Mouse (Mus musculus) retina, postnatal 1 day (tissue): ENCODE data around the gene Slc25a13.

ENCODE experiments used
- DNase-seq: peaks from one replicate; pipeline ENCODE4 v3.0.0-alpha.2; 2012

Slc25a13 gene

GRCm38 (mm10) chr6:6216507-6217285, at the start of gene Slc25a13:
Slc25a13 (minus strand) TSS chr6:6217173.
- DNase-seq = peak; percentile 90

GRCm38 (mm10) chr6:6265761-6266160, 48.8 kb upstream of the Slc25a13 start:
- no peak for DNase-seq

GRCm38 (mm10) chr6:6263293-6263911, 46.4 kb upstream of the Slc25a13 start:
- no peak for DNase-seq

- no peak for DNase-seq
Measured at GRCm38 (mm10) chr6:6260917-6261316, 43.9 kb upstream of the Slc25a13 start.

DNA sequence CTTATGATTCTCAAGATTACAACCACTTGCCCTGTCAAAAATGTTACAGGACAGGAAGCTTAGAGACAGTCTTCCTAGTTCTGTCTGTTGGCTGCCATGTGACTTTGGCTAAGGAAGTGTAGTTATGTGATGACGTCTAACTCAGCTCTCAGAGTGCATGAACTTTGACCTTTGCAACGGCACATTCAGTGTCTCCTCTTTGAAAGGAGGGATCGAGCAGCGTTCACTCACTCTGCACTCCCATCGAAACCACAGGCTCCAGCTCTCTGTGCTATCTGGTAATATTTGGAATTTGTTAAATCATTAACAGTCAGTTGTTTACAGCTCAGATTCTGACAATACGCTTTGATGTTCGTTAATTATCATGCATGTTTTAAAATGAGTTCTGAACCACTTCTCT, 31.5 kb upstream of the Slc25a13 start:
- no peak for DNase-seq

- no peak for DNase-seq
Measured at GRCm38 (mm10) chr6:6243828-6244227, 26.9 kb upstream of the Slc25a13 start.

DNA sequence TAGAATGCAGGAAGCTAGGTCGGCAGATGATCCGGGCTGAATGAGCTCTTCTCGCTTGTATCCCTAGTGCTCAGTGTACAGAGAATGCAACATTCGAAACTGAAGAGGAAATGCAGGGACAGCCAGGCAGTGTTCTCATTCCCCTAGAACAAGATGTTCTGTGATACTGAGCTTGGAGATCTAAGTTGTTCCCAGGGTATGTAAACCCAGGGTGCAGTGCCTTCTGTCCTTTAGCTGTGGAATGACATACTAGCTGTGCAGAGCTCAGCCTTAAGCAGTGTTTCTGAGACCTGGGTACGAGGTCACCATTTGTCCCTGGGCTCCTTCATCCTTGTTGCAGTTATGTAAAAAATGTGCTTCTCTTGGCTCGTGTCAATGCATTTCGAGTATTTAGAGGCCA, 25.1 kb upstream of the Slc25a13 start:
- no peak for DNase-seq

- DNase-seq = no peak
Measured at GRCm38 (mm10) chr6:6236788-6237298, 19.9 kb upstream of the Slc25a13 start.

- DNase-seq = no peak
Measured at GRCm38 (mm10) chr6:6230262-6230661, 13.3 kb upstream of the Slc25a13 start.

DNA sequence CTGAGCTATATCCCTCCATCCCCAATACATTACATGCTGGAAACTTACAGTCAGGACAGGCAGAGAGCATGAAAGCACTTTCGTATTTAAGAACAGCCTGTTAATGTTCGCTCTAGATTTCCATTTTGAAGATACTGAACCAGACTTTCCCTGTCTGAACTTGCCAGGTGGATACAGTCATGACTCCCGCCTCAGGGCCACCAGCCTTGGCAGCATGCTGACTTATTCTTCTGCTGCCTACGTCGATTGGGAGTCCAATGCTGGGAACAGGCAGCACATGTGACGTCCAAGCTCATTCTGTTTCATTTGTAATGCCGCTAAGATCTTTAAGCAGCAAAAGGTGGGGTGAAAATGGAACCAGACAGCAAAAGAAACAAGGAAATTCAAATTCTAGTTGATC, 5.7 kb upstream of the Slc25a13 start:
- DNase-seq = no peak

DNA sequence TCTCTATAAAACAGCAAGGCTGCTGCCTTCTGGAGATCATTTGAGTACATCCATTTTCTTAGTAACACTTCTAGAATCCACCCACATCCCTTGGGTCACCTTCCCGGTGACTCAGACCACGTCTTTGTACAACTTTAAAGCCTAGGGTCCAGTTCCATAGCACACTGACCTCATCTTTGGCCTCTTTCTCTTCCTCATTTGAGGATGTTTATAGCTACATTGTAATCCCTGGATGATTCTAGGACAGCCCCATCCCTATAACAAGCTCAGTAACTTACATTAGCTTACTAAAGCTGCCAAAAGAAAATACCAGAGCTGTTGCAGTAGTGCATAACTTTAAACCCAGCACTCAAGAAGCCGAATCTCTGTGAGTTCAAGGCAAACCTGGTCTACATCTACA, 3.6 kb upstream of the Slc25a13 start:
- DNase-seq = no peak

DNA sequence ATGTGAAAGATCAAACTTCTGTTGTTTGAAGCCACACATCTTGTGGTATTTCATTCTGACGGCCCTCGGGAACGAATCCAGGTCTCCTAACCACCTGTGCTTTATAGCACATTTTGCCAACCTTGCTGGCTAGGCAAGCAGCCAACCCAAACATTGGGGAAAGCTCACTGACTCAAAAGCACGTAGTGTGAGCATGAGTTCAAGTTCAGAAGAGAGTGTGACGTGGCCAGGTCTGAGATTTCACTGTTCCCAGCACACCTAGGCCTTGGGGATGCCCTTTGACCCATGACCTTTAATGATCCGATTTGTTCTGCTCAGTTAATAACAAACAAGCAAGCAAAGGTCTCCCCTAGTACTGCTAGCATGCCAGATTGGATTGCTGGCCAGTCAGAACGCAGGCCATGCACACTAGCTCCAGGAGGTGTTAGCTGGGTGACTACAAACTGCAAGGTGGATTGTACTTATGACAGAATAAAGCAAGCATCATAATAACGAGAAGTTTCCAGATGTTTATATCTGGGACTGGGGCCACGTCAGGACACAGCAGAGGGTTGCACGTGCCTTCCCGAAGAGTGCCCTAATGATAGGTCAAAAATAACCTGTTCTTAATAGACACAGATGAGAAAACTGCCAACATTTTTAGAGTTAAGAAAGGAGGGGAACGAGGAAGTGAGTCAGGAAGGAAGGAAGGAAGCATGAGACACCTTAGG, 2.8 kb upstream of the Slc25a13 start:
- DNase-seq = no peak

- DNase-seq = no peak
Measured at GRCm38 (mm10) chr6:6217286-6217625, 283 bp upstream of the Slc25a13 start.

- no peak for DNase-seq
Measured at GRCm38 (mm10) chr6:6216120-6216506, 860 bp downstream of the Slc25a13 start.

GRCm38 (mm10) chr6:6212360-6213310, 4.3 kb downstream of the Slc25a13 start:
- DNase-seq = no peak

DNA sequence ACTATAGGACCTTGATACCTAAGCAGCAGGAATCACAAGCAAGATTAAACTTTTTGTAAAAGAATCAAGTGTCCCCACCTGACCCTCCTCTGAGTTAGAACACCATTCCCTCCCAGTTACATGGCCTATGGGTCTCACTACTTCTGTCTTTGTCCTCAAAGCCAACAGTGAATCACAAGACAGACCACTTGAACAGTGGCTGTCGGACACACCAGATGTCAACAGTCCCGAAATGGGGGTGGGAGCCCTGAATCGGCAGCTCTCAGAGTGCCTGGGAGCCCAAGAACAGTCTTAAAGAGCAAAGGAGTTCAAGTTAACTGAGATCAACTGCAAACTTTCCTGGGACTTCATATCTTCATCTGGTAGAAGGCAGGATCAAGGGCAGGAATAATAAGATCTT, 5.0 kb downstream of the Slc25a13 start:
- no peak for DNase-seq

GRCm38 (mm10) chr6:6210637-6211036, 6.3 kb downstream of the Slc25a13 start:
- DNase-seq = no peak

DNA sequence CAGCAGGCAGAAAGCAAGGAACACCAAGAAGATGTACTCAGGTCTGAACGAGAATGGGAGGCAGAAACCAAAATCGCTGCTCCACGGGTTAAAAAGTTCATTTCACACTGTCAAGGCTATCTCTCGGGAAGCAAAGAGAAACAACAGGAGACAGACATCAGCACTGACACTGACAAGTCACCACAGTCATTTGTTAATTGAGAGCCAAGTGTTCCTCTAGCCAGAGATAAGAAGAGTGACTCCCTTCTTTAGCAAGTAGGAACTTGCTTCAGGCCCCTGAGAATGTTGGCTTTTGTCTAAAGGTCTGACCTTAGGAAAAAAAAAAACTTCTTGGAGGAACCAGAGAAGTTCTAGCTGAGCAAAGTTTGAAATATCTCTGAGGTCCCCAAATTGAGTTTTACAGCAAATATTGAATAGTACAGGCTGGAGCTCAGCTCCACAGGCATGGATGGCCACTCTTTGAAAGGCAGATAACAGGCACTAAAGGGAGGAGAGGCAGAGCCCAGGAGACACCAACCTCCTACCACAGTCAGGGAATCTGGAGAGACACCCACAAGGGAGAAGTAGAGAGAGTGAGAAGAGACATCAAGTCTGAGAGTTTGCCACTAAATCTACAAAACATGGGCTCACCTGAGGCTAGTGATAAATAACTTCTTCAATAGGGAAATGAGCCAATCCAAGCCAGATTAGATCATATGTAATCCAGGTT, 8.5 kb downstream of the Slc25a13 start:
- DNase-seq = no peak

DNA sequence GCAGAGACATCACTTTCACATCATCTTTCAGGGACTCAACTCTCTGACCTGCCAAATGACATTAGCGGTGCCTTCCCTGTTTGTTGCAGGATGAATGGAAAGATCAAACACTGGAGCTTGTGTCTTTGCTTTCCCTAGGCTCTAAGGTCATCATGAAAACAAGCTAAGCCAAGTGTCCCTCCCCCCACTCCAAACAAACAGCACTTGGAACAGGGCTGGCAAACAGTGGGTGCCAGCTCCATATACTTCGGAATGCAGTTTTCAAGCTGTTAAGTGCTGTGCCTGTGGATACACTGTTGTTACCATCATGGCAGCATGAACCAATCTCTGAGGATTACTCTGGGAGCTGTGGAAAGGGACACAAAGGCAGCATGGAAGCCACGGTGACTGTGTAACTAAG, 9.1 kb downstream of the Slc25a13 start:
- no peak for DNase-seq

GRCm38 (mm10) chr6:6207395-6207794, 9.6 kb downstream of the Slc25a13 start:
- DNase-seq = no peak

DNA sequence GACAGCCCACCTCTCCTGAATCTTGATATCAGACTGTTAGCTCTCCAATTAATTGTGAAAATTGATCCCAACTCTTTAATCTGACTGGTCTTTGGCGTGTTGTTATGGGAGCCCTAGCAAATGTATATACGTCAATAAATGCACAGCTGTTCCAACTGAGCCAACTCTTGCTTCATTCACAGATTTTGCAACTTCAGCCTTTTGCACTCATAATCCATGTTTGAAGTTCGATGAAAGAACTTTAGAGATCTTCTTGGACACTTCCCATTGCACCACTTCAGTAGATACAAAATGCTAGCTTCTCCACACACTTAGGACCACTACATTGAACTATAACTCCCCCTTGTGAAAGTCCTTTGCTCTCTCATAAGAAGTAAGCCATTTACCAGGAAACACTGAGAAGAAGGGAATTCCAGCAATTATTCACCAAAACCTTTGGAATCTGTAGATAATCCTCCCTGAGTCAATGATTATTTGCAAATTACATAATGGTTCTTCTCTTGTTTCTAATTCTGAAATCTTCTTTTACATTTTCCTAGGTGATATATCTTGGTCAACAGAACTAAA, 11.3 kb downstream of the Slc25a13 start:
- no peak for DNase-seq

GRCm38 (mm10) chr6:6202451-6202850, 14.5 kb downstream of the Slc25a13 start:
- DNase-seq = no peak
